Mouse (Mus musculus) hindbrain, embryonic 14.5 days (tissue): ENCODE data around the gene Bag6. TPM values are rescaled to one million over a fixed set of nuclear protein-coding genes. Genes with fewer than 3 reads are reported as not detected.

Source experiments
- ATAC-seq: fragments of 200-750 bp; cut with Nextera tagmentation; 2 replicates; pipeline ENCODE4 v1.8.0; 2017; ENCODE audit warnings: moderate number of reproducible peaks, mild to moderate bottlenecking, moderate TSS enrichment, moderate library complexity; ENCODE audit not compliant: low FRiP score
- DNase-seq: peaks from one replicate; pipeline ENCODE4 v3.0.0-alpha.2; 2015; ENCODE audit warnings: low spot score
- H3K27ac ChIP-seq: fragments of 300-500 bp; sonication (generic); 2 replicates; pipeline ENCODE4 v1.5.1; 2014; ENCODE audit warnings: mild to moderate bottlenecking, moderate library complexity
- H3K27me3 ChIP-seq: fragments of 300-500 bp; sonication (generic); 2 replicates; pipeline ENCODE4 v1.6.1; 2014; ENCODE audit warnings: mild to moderate bottlenecking, low read length, mixed read lengths; ENCODE audit not compliant: control insufficient read depth, insufficient read depth
- H3K36me3 ChIP-seq: fragments of 300-500 bp; sonication (generic); replicated peaks from 2 replicates; pipeline ENCODE4 v1.6.1; 2014; ENCODE audit not compliant: control insufficient read depth, insufficient read depth
- H3K4me1 ChIP-seq: fragments of 300-500 bp; sonication (generic); replicated peaks from 2 replicates; pipeline ENCODE4 v1.6.1; 2014; ENCODE audit warnings: antibody characterized with exemption, low read length, mixed read lengths; ENCODE audit not compliant: control insufficient read depth, insufficient read depth
- H3K4me2 ChIP-seq: fragments of 300-500 bp; sonication (generic); replicated peaks from 2 replicates; pipeline ENCODE4 v1.6.1; 2014; ENCODE audit warnings: mild to moderate bottlenecking, moderate library complexity
- H3K4me3 ChIP-seq: fragments of 300-500 bp; sonication (generic); replicated peaks from 2 replicates; pipeline ENCODE4 v1.5.1; 2014; ENCODE audit warnings: mild to moderate bottlenecking, low read length
- H3K9ac ChIP-seq: fragments of 300-500 bp; sonication (generic); 2 replicates; pipeline ENCODE4 v1.6.1; 2014
- H3K9me3 ChIP-seq: fragments of 300-500 bp; sonication (generic); 2 replicates; pipeline ENCODE4 v1.6.1; 2016; ENCODE audit warnings: low read length; ENCODE audit not compliant: control insufficient read depth
- WGBS: fragments of 180-500 bp; shearing (Covaris S2); extraction: QIAGEN DNeasy Blood & Tissue Kit; methylation state at CpG from one replicate; pipeline ENCODE4 v1.1.7; 2014; 5-methylcytosine and 5-hydroxymethylcytosine counted together
- polyA plus RNA-seq: library from polyadenylated mRNA; unstranded; fragments of >200 nt; fragmentation: Nextera tagmentation; extraction: Ambion mirVana; gene quantifications from 2 replicates; pipeline ENCODE4 v1.2.1, GENCODE M21; 2014

Gene Bag6
- polyA plus RNA-seq, 1 experiment from 2014 or later = 90.2 TPM

GRCm38 (mm10) chr17:35167794-35168193 lies 32.8 kb downstream of the Bag6 start:
- Histone ChIP-seq H3K27ac (no peak overlapping the region), H3K9me3 (no peaks in the 10 kb centered on the region), H3K36me3 (0 out of 2 replicates have a peak, but pooled peaks cover 2% of the 10 kb centered on the region), H3K4me3 (no peak overlapping the region), H3K9ac (no peak overlapping the region), H3K27me3 (no peaks in the 10 kb centered on the region), H3K4me2 (no peak overlapping the region), H3K4me1 (peaks cover 16% of the 10 kb centered on the region)
- WGBS = 91% methylated on average over 7 of the region's 7 CpGs
- DNase-seq (no peak), ATAC-seq (no peak)

DNA sequence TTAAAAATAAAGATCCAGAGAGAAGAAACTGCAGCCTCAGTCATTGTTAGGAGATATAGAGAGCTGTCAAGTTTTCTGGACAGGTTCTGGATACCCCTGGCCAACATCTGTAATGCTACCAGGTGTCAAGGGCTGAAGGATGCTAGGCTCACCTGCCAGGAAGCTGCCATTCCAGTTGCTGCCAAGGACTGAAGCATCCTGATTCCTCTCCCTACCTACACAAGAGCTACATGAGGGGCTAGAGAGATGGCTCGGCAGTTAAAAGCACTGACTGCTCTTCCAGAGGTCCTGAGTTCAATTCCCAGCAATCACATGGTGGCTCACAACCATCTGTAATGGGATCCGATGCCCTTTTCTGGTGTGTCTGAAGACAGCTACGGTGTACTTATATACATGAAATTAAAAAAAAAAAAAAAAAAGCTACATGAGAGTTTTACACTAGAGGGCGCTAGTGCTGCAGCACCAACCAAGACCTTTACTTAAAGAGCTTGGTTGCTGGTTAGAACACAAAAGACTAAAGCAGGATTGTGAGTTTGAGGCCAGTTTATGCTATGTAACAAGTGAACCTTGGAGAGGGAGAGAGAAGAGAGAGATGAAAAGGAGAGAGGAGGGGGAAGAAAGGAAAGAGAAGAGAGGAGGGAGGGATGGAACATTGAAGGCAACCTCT lies 33.7 kb downstream of the Bag6 start:
- no peak overlapping the region for H3K4me2 ChIP-seq
- DNase-seq (peak; percentile 87), ATAC-seq (no peak)
- no peaks in the 10 kb centered on the region for H3K27me3 ChIP-seq
- no peaks in the 10 kb centered on the region for H3K36me3 ChIP-seq
- H3K9ac ChIP-seq = peak overlapping the region; percentile 31; the same call in 1 of the 2 replicates
- H3K4me1 ChIP-seq = peaks cover 10% of the 10 kb centered on the region
- WGBS = 28% methylated on average over 4 of the region's 4 CpGs
- no peaks in the 10 kb centered on the region for H3K9me3 ChIP-seq
- no peak overlapping the region for H3K4me3 ChIP-seq
- no peak overlapping the region for H3K27ac ChIP-seq

GRCm38 (mm10) chr17:35172445-35173234 lies 37.7 kb downstream of the Bag6 start:
- DNase-seq (no peak), ATAC-seq (no peak)
- H3K4me1 ChIP-seq = no peaks in the 10 kb centered on the region
- no peak overlapping the region for H3K9ac ChIP-seq
- no peaks in the 10 kb centered on the region for H3K36me3 ChIP-seq
- H3K9me3 ChIP-seq = no peaks in the 10 kb centered on the region
- H3K27me3 ChIP-seq = no peaks in the 10 kb centered on the region
- H3K4me3 ChIP-seq = no peak overlapping the region
- no peak overlapping the region for H3K27ac ChIP-seq
- no peak overlapping the region for H3K4me2 ChIP-seq
- WGBS = 73% methylated on average over 11 of the region's 11 CpGs

GRCm38 (mm10) chr17:35173329-35173728 lies 38.4 kb downstream of the Bag6 start:
- no peak for DNase-seq
- no peaks in the 10 kb centered on the region for H3K4me1 ChIP-seq
- H3K9ac ChIP-seq = no peak overlapping the region
- 74% methylated on average over 3 of the region's 3 CpGs for WGBS
- no peak overlapping the region for H3K4me2 ChIP-seq
- no peaks in the 10 kb centered on the region for H3K9me3 ChIP-seq
- H3K27me3 ChIP-seq = no peaks in the 10 kb centered on the region
- H3K36me3 ChIP-seq = no peaks in the 10 kb centered on the region
- H3K4me3 ChIP-seq = no peak overlapping the region
- no peak overlapping the region for H3K27ac ChIP-seq
- ATAC-seq = no peak

DNA sequence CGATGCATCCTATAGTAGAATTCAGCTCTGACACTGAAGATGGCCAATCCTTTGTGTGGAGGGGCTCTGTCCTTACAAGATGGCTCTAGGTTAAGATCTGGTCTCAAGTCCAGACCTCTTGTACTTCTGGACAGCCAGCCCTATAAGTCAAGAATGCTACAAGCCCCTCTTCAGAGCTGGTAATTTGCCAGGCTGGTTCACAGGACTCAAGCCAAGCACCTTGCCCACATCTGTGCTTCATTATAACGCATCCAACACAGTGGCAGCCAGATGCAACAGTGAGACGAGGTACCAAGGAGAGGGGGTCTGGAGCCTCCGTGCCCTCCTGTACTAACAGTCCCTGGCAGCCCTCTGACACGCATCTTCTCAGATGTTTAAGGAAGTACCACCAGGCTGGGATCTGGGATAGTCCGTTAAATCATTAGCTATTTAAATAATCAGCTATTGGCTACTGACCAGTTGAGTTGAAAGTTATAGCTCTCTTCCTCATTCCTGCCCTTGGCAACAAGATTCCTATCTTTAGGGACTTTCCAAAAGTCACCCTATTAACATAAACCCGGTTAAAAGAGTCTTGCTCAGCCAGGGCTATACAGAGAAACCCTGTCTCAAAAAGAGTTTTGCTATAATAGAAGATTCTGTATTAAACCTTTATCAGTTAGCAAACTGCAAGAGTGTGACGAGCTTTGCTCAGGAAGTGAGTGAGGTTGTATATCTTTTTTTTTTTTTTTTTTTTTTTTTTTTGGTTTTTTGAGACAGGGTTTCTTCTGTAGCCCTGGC lies 39.4 kb downstream of the Bag6 start:
- H3K4me1 ChIP-seq = no peaks in the 10 kb centered on the region
- no peaks in the 10 kb centered on the region for H3K9me3 ChIP-seq
- no peaks in the 10 kb centered on the region for H3K36me3 ChIP-seq
- ATAC-seq (no peak), DNase-seq (no peak)
- H3K9ac ChIP-seq = no peak overlapping the region
- H3K27me3 ChIP-seq = no peaks in the 10 kb centered on the region
- H3K27ac ChIP-seq = no peak overlapping the region
- WGBS = 75% methylated on average over 8 of the region's 8 CpGs
- H3K4me3 ChIP-seq = no peak overlapping the region
- no peak overlapping the region for H3K4me2 ChIP-seq

DNA sequence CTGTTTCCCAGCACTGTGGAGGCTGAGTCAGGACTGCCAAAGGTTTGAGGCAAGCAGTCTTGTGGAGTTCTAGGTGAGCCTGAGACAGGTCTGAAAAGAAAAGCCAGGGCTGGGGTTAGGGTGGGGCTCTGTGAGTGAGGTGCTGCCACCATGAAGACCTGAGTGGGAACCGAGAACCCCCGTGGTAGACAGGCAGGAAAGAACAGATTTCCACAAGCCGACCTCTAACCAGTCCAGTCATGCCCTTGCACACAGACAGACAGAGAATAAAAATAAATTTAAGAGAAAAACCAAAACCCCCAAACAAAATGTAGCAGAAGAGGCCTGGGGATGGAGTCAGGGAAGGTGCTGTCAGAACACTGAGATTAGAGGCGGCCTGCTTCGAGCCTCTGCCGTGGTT lies 40.4 kb downstream of the Bag6 start:
- 85% methylated on average over 6 of the region's 6 CpGs for WGBS
- ATAC-seq = no peak
- Histone ChIP-seq H3K9me3 (no peaks in the 10 kb centered on the region), H3K4me3 (no peak overlapping the region), H3K36me3 (no peaks in the 10 kb centered on the region), H3K27me3 (no peaks in the 10 kb centered on the region), H3K4me2 (no peak overlapping the region), H3K27ac (no peak overlapping the region), H3K9ac (no peak overlapping the region), H3K4me1 (no peaks in the 10 kb centered on the region)
- no peak for DNase-seq

DNA sequence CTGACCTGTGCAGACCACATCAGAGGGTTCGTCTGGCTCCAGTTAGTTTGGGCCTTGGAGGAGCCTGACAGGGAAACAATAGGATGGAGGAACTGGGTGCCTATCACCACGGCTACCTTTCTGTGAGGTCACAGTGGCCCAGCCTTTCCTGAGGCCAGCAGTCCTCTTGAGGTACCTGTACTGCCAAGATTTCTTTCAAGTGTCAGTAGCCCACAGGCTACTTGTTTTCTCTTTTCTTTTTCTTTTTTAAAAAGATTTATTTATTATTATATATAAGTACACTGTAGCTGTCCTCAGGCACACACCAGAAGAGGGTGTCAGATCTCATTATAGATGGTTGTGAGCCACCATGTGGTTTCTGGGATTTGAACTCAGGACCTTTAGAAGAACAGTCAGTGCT lies 41.0 kb downstream of the Bag6 start, which contains the start of gene Aif1:
TSS of gene Aif1 (minus strand) at position 101 of the 400 bp plus-strand sequence.
- H3K36me3 ChIP-seq = no peaks in the 10 kb centered on the region
- no peak for ATAC-seq
- no peak for DNase-seq
- no peak within 1 kb of the TSS for H3K4me2 ChIP-seq
- H3K9me3 ChIP-seq = no peaks in the 10 kb centered on the region
- H3K4me3 ChIP-seq = no peak within 1 kb of the TSS
- H3K27me3 ChIP-seq = no peaks in the 10 kb centered on the region
- H3K4me1 ChIP-seq = no peaks in the 10 kb centered on the region
- 39% methylated on average over 2 of the region's 2 CpGs for WGBS
- H3K9ac ChIP-seq = no peak within 1 kb of the TSS
- H3K27ac ChIP-seq = no peak within 1 kb of the TSS

- no peak overlapping the region for H3K4me3 ChIP-seq
- WGBS = 17% methylated on average over 5 of the region's 5 CpGs
These were observed 43.5 kb downstream of the Bag6 start for GRCm38 (mm10) chr17:35178528-35178927.

DNA sequence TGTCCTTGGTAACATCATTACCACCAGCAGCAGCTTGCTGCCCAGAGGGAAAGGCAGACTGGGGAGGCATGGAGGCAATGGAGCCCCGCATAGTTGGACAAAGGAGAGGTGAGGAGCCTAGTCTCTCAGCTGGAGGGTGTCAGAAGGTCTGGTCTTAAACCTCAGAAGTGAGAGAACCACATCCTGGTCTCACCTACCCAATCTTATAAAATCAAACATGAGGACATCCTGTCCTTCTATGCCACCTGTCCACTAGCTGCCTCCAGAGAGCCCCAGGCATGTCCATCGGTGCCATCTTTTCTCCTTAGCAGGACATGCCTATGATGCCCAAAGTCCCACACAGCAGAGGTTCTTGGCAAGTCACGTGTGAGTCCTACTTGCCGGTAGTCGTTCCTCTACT lies 45.1 kb downstream of the Bag6 start:
- WGBS = 89% methylated on average over 5 of the region's 5 CpGs
- Histone ChIP-seq H3K9me3 (no peaks in the 10 kb centered on the region), H3K4me2 (no peak overlapping the region), H3K27me3 (no peaks in the 10 kb centered on the region), H3K9ac (no peak overlapping the region), H3K4me1 (no peaks in the 10 kb centered on the region), H3K4me3 (no peak overlapping the region), H3K27ac (no peak overlapping the region), H3K36me3 (no peaks in the 10 kb centered on the region)
- no peak for ATAC-seq
- no peak for DNase-seq

More at GRCm38 (mm10) chr17:35178528-35178927, 43.5 kb downstream of the Bag6 start:
- ATAC-seq (no peak), DNase-seq (peak; percentile 66)
- no peaks in the 10 kb centered on the region for H3K4me1 ChIP-seq
- H3K9ac ChIP-seq = no peak overlapping the region
- H3K4me2 ChIP-seq = no peak overlapping the region
- no peaks in the 10 kb centered on the region for H3K9me3 ChIP-seq
- H3K27ac ChIP-seq = no peak overlapping the region
- no peaks in the 10 kb centered on the region for H3K36me3 ChIP-seq
- no peaks in the 10 kb centered on the region for H3K27me3 ChIP-seq
